Mouse (Mus musculus) right cerebral cortex, postnatal 14 days (tissue): ENCODE measurements around the gene Clrn1.
A peak's percentile ranks its signal among the peaks of the same experiment; 100 is the strongest.
"Not testable (repeated sequence)": the region's sequence is repeated elsewhere in the genome, so short reads cannot be mapped to it uniquely, and the experiment has no call there.

ENCODE experiments used
- DNase-seq: peaks from one replicate; pipeline ENCODE4 v3.0.0; 2022

Clrn1 gene

GRCm38 (mm10) chr3:58884801-58885573, at the start of gene Clrn1:
Gene Clrn1 (minus strand): TSS chr3:58885340.
- peak; percentile 16 for DNase-seq

DNA sequence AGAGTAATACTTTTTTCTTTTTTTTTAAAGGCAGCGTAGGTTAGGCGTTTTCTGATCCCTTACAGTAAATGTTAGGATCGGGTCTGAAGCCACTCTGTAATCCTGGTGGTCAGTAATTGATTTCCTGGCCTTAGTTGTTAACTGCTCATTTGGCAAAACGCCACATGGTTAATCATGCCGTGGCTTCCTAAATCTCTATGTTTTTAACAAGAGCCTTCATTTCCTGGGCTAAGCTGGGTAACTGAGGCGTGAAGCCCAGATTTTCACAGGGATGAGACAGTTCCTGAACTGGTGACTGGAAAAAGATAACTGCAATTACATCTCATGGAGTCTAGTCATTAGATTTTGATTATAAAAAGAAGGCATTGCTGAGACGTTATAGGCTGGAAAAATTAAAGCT, 38.9 kb upstream of the Clrn1 start:
- DNase-seq = no peak

DNA sequence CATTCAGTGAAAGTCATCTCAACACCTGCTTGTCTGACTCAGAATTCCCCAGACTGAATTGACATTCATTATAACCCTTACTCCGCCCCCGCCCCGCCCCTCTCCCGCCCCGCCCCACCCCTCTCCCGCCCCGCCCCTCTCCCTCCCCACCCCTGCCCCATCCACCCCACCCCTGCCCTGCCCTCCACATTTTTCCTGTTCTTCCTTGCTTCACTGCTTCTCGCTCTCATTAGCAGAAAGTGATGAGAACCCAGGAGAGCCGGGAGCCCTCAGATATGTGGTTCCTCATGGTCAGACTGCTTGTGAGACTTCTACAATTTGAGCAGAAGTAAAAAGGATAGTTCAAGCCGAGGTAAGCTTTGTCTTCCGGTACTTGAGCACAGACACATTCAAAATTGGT, 38.0 kb upstream of the Clrn1 start:
- no peak for DNase-seq

DNA sequence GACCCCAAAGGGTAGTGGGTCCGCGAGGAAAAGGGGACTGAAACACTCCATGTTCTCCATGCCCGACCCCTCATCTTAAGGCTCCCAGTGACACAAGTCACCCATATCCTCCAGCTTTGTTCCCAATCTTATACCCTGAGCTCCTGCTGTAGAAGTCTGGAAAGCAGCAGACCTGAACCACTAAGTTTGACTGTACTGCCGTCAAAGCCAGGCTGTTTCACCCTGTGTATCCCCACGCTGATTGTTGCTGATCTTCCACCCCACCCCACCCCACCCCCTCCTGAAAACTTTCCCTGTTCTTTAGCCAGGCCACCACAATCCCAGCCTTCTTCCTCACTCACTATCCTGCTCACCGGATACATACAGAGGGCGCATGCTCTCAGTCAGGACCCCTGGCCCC, 37.5 kb upstream of the Clrn1 start:
- no peak for DNase-seq

- no peak for DNase-seq
Observed at GRCm38 (mm10) chr3:58921316-58921715, 36.2 kb upstream of the Clrn1 start.

DNA sequence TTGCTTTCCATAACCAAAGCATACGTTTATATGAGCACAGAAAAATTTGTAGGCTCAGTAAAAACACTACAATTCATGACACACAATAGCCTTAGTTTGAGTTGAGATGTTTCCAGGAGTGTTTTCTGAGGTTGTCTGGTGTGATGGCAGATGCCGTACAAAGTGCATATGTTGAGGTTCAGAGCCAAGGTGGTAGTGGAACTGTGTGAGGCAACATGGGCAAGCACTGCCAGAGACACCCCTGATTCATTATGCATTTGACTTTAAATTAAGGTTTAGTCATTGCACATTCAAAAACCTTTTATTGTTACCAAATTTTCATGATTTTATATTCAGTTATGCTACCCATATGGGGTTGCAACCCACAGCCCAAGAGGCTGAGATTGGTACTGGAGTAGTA, 19.5 kb upstream of the Clrn1 start:
- no peak for DNase-seq

DNA sequence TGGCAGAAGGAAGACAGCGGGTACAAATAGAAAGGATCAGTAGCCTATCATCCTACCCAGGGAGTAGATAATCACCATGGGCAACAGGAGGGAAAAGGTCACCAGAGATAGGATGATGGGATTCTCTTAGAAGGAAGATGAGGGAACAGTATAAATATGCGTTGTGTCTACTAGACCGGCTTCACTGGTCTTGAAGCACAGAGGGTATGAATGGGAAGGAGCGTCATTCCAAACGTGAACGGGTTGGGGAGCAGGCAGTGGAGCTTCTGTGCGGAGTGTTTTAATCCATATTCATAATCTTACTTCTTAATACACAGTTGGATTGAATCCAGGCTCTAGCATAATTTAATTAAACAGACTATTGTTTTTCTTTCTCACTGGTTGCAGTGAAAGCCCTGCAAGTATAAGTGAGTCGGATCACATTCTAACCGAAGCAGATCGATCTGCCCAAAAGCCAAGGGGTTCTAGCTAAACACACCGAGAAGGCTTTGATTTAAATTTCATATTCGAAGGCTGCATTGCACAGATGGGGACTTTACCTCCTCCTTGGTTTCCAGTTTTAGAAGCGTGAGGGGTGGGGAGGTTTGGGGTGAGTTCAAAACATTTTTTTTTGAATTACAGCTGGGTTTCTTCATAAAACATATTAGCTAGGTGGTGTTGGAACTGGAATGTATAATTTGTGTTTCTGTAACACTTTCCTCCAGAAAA, 17.1 kb upstream of the Clrn1 start:
- DNase-seq = no peak

DNA sequence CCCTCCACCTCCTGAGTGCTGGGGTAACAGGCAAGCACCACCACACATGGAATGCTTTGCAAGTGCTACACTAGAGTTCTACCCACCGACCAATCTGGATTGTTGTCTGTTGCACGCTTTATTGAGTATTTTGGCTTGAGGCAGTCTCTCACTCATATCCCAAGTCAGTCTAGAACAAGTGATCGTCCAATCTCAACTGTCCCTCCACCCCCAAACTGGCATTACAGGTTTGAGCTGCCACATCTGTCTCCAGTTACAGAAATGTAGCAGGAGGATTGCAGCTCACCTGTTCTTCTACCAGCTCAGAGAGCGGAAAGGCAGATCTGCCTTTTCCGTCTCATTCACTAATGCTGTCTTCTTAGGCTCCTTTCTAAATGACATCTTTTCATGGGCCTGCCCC, 10.0 kb upstream of the Clrn1 start:
- no peak for DNase-seq

DNA sequence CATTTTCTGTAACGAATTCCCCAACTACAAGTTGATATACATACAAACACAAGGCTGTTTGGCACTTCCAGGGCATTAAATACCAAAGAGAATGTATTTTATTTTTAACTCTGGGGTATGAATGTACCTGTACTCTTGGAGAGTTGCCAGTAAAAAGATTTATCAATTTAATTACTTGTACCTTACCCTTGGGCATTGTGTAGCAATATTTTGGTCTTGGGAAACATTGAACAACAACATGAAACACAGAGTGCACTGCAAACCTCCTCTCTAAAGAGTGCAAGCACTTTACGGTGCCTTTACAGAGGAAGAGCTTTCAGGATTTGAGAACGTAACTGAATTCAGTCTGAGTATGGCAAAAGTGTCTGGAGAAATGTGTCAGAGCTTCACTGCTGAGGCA, 9.4 kb upstream of the Clrn1 start:
- no peak for DNase-seq

GRCm38 (mm10) chr3:58889670-58890069, 4.5 kb upstream of the Clrn1 start:
- no peak for DNase-seq

GRCm38 (mm10) chr3:58888131-58888715, 3.1 kb upstream of the Clrn1 start:
- no peak for DNase-seq

DNA sequence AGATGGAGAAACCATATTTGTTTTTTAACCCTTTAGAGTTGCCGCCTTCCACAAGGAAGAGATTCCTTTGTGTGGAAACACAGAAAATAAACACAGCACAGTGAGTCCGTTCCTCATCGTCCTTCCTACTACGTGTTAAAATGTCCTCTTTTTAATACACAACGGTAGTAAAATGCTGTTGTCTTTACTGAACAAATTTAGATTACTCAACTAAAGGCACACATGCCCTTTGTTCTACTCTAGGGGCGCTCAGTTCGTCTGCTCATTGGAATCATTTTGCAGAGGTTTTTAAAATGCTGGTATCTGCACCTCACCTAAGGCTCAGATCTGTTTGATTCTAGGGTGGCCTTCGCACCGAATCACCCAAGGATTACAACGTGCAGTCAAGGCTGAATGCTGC, 2.6 kb upstream of the Clrn1 start:
- no peak for DNase-seq

- DNase-seq = no peak
Observed at GRCm38 (mm10) chr3:58883511-58883907, 1.6 kb downstream of the Clrn1 start.

- DNase-seq = no peak
Observed at GRCm38 (mm10) chr3:58882878-58883510, 2.1 kb downstream of the Clrn1 start.

GRCm38 (mm10) chr3:58881016-58881415, 4.1 kb downstream of the Clrn1 start:
- no peak for DNase-seq

GRCm38 (mm10) chr3:58880181-58880580, 5.0 kb downstream of the Clrn1 start:
- no peak for DNase-seq

DNA sequence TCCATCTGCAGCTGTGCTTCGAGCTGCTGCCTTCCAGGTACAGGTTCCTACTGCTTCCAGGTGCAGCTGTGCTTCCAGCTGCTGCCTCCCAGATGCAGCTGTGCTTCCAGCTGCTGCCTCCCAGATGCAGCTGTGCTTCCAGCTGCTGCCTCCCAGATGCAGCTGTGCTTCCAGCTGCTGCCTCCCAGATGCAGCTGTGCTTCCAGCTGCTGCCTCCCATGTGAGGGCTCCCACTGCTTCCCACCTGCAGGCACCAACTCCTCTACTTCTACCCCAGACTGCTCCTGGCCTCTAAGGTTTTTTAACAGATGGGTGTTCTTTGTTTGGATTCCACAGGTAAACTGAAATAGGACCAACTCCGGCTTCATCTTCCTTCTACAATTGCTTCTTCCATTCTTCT, 13.3 kb downstream of the Clrn1 start:
- not testable (repeated sequence) for DNase-seq

GRCm38 (mm10) chr3:58865690-58866089, 19.4 kb downstream of the Clrn1 start:
- no peak for DNase-seq

GRCm38 (mm10) chr3:58862976-58863375, 22.2 kb downstream of the Clrn1 start:
- no peak for DNase-seq

DNA sequence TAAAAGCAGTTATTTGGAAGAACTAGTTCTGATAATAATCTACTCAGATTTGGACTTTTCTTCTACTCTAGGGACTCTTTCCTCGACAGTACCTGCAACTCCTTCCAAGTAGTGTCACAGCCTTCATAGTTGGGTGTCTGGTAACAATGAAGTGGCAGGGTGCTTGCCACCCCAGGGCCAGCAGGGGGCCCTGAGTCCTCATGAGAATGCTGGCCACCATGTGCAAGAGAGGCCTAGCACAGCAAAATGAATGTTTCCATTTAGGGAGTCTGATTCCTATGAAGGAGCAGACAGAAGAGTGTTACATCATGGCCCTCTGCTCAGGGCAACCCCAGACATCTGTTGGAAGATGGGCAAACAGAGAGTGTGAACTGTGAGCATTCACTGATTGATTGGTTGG, 41.7 kb downstream of the Clrn1 start:
- DNase-seq = no peak

DNA sequence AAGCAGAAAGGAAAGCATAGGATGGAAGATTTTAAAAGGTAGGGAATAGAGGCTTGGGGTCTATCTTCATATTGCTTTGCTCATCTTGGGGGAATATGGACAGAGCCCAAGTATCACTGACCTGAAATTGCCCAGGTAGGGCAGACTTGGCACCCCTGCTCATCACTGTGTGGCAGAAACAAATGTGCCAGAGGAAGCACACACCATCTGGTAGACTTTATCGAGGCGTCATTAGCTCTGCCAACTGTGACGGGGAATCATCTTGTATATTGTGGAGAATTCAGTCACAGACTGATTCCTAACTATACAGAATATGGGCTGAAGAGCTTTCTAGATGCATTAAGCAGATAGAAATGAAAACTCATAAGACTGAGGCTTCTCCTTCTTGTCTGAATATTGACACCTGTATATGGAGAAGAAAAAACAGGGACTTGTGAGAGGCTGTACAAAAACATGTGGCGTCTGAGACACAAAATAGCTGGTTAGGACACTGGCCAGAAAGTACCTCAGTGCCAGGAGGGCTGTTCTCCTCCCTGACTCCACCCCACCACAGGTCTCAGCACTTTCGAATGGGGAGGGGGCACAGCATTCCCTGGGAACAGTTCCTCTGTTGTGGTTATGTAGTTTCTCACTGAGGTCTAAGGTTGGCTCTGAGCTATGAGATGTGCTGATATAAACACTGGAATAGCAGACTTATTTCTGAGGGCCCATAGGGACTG, 51.5 kb downstream of the Clrn1 start:
- no peak for DNase-seq

DNA sequence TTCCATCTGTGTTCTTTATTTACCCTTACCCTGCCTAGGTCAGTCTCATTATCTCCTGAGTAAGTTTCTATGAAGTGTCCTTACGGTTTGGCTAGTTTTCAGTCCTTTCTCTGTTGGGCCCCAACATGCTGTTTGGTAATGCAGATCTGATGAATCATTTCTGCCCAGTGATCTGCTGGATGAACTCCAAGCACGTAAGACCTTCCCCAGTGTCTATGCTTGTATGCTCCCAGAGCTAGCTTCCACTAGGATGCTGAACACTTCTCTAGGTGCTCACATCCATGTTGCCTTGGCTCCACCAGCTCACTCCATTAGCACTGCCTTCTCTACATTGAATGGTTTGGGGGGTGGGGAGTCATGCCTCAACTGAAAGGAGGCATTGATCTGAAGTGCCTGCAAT, 52.3 kb downstream of the Clrn1 start:
- DNase-seq = no peak

DNA sequence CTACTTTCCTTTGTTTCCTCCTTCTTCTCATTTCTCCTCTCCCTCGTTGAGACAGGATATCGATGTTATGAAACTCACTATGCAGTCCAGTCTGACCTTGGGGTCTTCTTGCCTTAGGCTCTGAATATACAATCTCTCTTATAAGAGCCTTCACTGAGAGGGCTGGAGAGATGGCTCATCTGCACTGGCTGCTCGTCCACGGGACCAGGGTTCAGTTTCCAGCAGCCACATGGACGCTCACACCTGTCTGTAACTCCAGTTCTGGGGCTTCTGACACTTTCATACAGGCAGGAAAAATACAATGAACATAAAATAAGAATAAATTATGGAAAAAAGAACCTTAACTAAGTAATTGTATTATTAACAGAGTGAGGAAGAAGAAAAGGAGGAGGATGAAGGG, 53.6 kb downstream of the Clrn1 start:
- no peak for DNase-seq
